Mouse (Mus musculus) ZHBTc4 (cell line): Measurements from ENCODE around the gene Klhl22.
"Not testable (repeated sequence)": the region's sequence is repeated elsewhere in the genome, so short reads cannot be mapped to it uniquely, and the experiment has no call there.

Experiments
- DNase-seq: peaks from one replicate; pipeline ENCODE4 v3.0.0-alpha.2; 2011; ENCODE audit warnings: low read depth, low spot score

Klhl22 gene

GRCm38 (mm10) chr16:17759344-17759773 is at the start of gene Klhl22:
TSS of gene Klhl22 (plus strand) at chr16:17759618.
- DNase-seq, result peak; percentile 96

DNA sequence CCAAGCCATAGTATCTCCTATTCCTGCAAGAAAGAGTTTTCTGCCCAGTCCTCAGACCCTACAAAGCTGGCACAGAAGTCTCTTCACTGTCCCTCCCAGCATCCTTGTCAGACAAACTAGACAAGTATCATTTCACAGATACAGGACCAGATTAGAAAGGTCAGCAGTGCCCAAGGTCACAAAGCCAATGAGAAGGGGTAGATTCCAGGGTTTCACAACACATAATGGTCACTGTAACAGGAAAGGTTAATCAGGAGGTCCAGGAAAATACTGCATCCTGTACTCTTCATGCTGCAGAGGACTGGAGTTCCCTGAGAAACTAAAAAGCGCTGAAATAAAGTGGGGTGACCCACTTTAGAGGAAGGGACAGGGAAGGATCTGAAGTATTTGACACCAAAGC is 41.6 kb upstream of the Klhl22 start:
- no peak for DNase-seq

DNA sequence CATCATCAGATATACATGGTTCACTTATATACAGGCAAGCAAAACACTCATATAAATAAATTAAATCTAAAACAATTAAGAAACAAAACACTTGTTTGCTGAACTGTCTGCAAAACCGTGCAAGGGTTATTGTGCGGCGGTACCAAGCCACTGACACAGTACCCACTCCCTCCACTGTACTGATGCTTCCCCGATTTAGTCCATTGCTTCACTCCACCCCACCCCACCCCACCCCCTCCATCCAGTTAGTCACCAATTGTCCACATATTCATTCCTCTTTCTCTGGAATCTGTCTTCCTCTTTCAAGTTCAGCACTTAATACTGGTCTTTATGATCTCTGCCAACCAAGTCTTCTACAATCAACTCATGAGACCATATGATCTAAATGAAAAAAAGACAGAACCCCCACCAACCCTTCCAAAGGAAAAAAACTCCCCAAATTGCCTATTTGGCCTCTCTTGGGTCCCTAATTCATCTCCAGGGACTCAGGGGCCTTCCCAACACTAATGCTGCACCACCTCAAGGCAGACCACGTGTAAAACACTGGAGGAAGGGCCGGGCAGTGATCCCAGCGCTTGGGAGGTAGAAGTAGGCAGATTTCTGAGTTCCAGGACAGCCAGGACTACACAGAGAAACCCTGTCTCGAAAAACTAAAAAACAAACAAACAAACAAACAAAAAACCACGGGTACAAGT is 38.2 kb upstream of the Klhl22 start:
- DNase-seq, result no peak

- DNase-seq, result no peak
Measured at GRCm38 (mm10) chr16:17721822-17722460, 37.5 kb upstream of the Klhl22 start.

DNA sequence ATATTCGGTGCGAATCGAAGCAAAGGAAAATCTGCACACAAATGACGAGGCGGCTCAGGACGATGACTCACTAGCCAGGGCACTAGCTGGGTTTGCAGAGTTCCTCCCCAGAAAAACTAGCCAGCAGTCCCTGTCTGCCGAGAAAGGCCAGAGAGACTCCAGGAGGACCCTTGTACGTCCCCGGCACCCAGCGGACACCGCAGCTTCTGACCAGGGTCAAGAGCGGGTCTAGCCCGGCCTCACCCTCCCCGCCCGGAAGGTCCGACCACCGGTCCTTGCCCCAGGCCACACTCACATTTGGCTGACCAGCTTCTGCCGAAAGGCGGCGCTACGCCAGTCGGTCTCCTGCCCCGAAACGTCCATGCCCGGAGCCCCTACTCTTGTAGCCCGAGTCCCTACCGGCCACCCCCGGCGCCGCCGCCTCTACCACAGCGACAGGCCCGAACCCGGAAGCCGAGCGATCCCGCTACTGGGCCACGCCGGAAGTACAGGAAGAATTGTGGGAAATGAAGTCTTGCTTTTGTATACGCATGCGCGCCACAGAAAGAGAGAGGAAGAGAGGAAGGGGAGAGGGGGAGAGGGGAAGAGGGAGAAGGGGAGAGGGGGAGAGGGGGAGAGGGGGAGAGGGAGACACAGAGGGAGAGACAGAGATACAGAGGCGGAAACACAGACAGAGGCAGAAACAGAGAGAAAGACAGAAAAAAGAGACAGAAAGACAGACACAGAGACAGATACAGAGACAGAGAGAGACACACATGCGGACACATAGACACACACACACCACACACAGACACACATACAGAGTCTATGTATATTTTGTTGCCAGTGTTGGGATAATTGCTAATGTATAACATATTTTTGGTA is 36.7 kb upstream of the Klhl22 start:
- DNase-seq, result peak; percentile 95

- DNase-seq, result no peak
Measured at GRCm38 (mm10) chr16:17723325-17723626, 36.1 kb upstream of the Klhl22 start.

- no peak for DNase-seq
Measured at GRCm38 (mm10) chr16:17724448-17724847, 35.0 kb upstream of the Klhl22 start.

- peak; percentile 71 for DNase-seq
Measured at GRCm38 (mm10) chr16:17727179-17727861, 32.1 kb upstream of the Klhl22 start.

- DNase-seq, result peak; percentile 51
Measured at GRCm38 (mm10) chr16:17729974-17730373, 29.4 kb upstream of the Klhl22 start.

- DNase-seq, result no peak
Measured at GRCm38 (mm10) chr16:17732021-17732420, 27.4 kb upstream of the Klhl22 start.

- no peak for DNase-seq
Measured at GRCm38 (mm10) chr16:17732431-17732830, 27.0 kb upstream of the Klhl22 start.

DNA sequence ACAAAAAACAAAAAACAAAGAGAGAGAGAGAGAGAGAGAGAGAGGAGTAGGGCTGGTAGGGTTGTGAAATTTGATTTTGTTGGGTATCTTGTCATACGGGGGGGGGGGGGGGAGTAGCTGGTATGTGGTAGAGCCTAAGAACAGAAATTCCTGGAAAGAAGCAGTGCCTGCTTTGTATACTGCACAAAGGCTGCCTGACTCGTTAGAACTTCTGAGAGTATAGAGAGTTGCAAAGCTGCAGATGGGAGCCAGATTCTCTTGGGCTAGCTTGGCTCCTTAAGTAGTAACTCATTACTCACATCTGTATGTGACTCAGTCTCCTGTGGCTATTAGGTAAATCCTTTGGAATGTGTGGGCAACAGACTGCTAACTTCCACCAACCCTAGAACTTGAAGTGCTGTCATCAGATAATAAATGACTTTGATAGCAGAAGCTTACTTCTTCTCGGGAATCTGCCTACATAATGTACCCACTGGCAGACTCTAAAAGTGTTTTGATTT is 26.5 kb upstream of the Klhl22 start, which contains the start of gene Med15:
TSS of gene Med15 (minus strand) at position 51 of the 500 bp plus-strand sequence.
- DNase-seq, result no peak

DNA sequence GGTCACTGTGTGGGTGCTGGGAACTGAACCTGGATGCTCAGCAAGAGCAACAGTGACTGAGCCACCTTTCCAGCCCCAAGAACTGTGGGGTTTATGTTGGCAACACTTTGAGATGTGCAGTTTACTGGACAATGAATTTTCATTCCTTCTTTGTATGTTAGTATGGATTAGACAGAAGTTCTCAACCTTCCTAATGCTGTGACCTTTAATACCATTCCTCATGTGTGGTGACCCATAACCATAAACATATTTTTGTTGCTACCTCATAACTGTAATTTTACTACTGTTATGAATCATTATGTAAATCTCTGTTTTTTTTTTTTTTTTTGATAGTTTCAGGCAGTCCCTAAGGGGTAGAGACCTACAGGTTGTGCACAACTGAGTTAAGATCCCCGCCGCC is 25.8 kb upstream of the Klhl22 start:
- no peak for DNase-seq

- not testable (repeated sequence) for DNase-seq
Measured at GRCm38 (mm10) chr16:17734872-17735271, 24.5 kb upstream of the Klhl22 start.

DNA sequence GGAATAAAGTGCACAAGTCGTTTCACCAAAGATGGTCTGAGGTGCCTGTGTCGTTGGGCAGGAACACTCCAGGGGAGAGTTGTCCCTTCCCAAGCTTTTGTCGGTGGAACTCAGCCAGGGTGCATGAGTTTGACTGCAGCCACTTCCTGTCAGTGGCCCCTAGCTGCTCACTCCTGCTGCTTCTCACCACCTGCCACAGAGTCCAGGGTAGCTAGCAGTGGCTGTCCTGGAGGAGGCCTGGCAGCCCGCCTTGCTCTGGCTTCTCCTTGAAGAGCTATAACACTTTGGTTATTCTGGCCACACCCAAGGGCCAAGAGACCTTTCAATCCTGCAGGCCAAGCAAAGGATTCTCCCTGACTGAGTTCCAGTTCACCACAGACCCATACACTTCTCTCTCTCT is 23.3 kb upstream of the Klhl22 start:
- no peak for DNase-seq

GRCm38 (mm10) chr16:17740080-17740479 is 19.3 kb upstream of the Klhl22 start:
- no peak for DNase-seq

DNA sequence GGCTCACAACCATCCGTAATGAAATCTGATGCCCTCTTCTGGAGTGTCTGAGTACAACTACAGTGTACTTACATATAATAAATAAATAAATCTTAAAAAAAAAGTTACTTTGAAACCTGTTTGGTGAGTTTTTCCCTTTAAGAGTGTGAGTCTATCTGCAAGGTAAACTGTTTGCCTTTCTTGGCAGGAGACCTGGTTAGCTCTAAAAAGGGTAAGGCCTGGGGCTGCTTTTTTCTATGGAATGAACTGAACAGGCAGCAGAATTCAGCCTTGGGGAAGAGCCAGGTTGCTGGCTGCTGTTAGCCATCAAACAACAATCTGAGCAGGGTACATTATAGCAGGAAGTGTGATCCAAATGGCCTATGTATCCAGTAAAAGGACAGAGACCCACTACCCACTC is 16.6 kb upstream of the Klhl22 start:
- no peak for DNase-seq

- no peak for DNase-seq
Measured at GRCm38 (mm10) chr16:17743279-17743678, 16.1 kb upstream of the Klhl22 start.

GRCm38 (mm10) chr16:17744536-17744935 is 14.9 kb upstream of the Klhl22 start:
- DNase-seq, result peak; percentile 81

DNA sequence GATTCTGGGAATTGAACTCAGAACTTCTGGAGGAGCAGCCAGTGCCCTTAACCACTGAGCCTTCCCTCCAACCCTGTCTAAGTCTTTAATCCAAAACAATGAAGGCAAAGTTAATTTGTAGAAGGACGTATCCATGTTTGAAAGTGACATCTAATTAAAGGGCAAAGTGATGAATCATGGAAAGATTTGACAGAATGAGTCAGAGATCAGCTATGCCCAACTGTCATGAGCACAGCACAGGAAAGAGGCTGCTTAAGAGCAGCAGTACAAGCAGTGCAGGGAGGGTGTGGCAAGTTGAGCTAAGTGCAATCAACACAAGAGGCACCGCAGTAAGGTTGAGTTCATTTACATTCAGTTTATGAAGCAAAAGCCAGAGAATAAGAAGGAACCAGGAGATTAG is 14.4 kb upstream of the Klhl22 start:
- DNase-seq, result no peak

- no peak for DNase-seq
Measured at GRCm38 (mm10) chr16:17753001-17753400, 6.4 kb upstream of the Klhl22 start.

DNA sequence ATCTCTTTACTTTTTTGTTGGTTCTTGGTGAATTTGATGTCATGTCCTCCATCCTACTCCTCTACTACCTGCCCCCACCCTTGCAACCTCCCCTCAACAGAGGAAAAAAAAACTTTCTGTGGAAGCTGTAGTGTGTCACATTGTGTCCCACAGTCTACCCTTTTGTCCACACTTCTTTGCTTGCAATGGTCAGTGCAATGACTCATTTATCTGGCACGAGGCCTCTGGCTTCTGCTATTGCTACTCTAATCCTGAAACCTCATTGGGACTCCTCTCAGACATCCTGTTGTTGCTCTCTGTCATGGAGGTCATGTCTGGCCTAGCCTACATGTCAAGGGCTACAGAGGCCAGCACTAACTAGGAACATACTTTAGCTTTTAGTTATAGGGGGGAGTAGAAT is 5.7 kb upstream of the Klhl22 start:
- no peak for DNase-seq
